Mouse (Mus musculus): Measurements from ENCODE around the gene Krt84. TPM values are rescaled to one million over a fixed set of nuclear protein-coding genes. Genes with fewer than 3 reads are reported as not detected.

Krt84 gene
- polyA plus RNA-seq (2011; ENCODE audit: insufficient read depth, insufficient read length, low replicate concordance, missing spikeins) = not detected in 2 replicates

- Histone ChIP-seq H3K27ac (ENCODE audit: control insufficient read depth, insufficient read depth, low read depth, low read length, poor library complexity) (no peak within 1 kb of the TSS), H3K4me3 (replicated peaks; ENCODE audit: control insufficient read depth, low read depth, low read length) (no peak within 1 kb of the TSS), H3K4me1 (ENCODE audit: control insufficient read depth, insufficient read depth, low read length) (no peaks in the 10 kb centered on the region)
- TF ChIP-seq CTCF (IDR thresholded peaks at IDR 0.05; ENCODE audit: control insufficient read depth, insufficient read depth, low read length) (no peak), POLR2A (IDR thresholded peaks at IDR 0.05; ENCODE audit: borderline replicate concordance, control insufficient read depth, low read depth, low read length) (no peak)
- WGBS = 74% methylated on average over 7 of the region's 7 CpGs
These were observed at the start of gene Krt84 for GRCm38 (mm10) chr15:101532720-101533119. Gene Krt84, minus strand, starts transcription at chr15:101532820.

GRCm38 (mm10) chr15:101581701-101582100 is 49.1 kb upstream of the Krt84 start:
- no peaks in the 10 kb centered on the region for H3K4me1 ChIP-seq (ENCODE audit: control insufficient read depth, insufficient read depth, low read length)
- 69% methylated on average over 3 of the region's 3 CpGs for WGBS
- no peak overlapping the region for H3K27ac ChIP-seq (ENCODE audit: control insufficient read depth, insufficient read depth, low read depth, low read length, poor library complexity)
- TF ChIP-seq POLR2A (IDR thresholded peaks at IDR 0.05; ENCODE audit: borderline replicate concordance, control insufficient read depth, low read depth, low read length) (no peak), CTCF (IDR thresholded peaks at IDR 0.05; ENCODE audit: control insufficient read depth, insufficient read depth, low read length) (no peak)
- H3K4me3 ChIP-seq (replicated peaks; ENCODE audit: control insufficient read depth, low read depth, low read length) = no peak overlapping the region

- Histone ChIP-seq H3K27ac (ENCODE audit: control insufficient read depth, insufficient read depth, low read depth, low read length, poor library complexity) (no peak overlapping the region), H3K4me1 (ENCODE audit: control insufficient read depth, insufficient read depth, low read length) (no peaks in the 10 kb centered on the region), H3K4me3 (replicated peaks; ENCODE audit: control insufficient read depth, low read depth, low read length) (no peak overlapping the region)
- WGBS = 63% methylated on average over 5 of the region's 5 CpGs
- no peak for TF ChIP-seq CTCF (IDR thresholded peaks at IDR 0.05; ENCODE audit: control insufficient read depth, insufficient read depth, low read length)
- TF ChIP-seq POLR2A (IDR thresholded peaks at IDR 0.05; ENCODE audit: borderline replicate concordance, control insufficient read depth, low read depth, low read length) = no peak
These were observed 42.9 kb upstream of the Krt84 start for GRCm38 (mm10) chr15:101575506-101575905.

GRCm38 (mm10) chr15:101573796-101574345 is 41.3 kb upstream of the Krt84 start, which contains the start of gene Krt75:
Gene Krt75, minus strand, starts transcription at chr15:101573904.
- 68% methylated on average over 15 of the region's 15 CpGs for WGBS
- TF ChIP-seq CTCF (IDR thresholded peaks at IDR 0.05; ENCODE audit: control insufficient read depth, insufficient read depth, low read length) = no peak
- TF ChIP-seq POLR2A (IDR thresholded peaks at IDR 0.05; ENCODE audit: borderline replicate concordance, control insufficient read depth, low read depth, low read length) = no peak

GRCm38 (mm10) chr15:101567780-101568179 is 35.2 kb upstream of the Krt84 start:
- Histone ChIP-seq H3K27ac (ENCODE audit: control insufficient read depth, insufficient read depth, low read depth, low read length, poor library complexity) (no peak overlapping the region), H3K4me3 (replicated peaks; ENCODE audit: control insufficient read depth, low read depth, low read length) (no peak overlapping the region), H3K4me1 (ENCODE audit: control insufficient read depth, insufficient read depth, low read length) (no peaks in the 10 kb centered on the region; the same call in 1 of the 2 replicates)
- WGBS = 42% methylated on average over 7 of the region's 7 CpGs
- TF ChIP-seq CTCF (IDR thresholded peaks at IDR 0.05; ENCODE audit: control insufficient read depth, insufficient read depth, low read length) (peak; percentile 54; the same call in 1 of the 2 replicates), POLR2A (IDR thresholded peaks at IDR 0.05; ENCODE audit: borderline replicate concordance, control insufficient read depth, low read depth, low read length) (no peak)

More at GRCm38 (mm10) chr15:101573796-101574345, 41.3 kb upstream of the Krt84 start, which contains the start of gene Krt75:
- Histone ChIP-seq H3K27ac (ENCODE audit: control insufficient read depth, insufficient read depth, low read depth, low read length, poor library complexity) (no peak within 1 kb of the TSS), H3K4me1 (ENCODE audit: control insufficient read depth, insufficient read depth, low read length) (no peaks in the 10 kb centered on the region; the same call in 1 of the 2 replicates), H3K4me3 (replicated peaks; ENCODE audit: control insufficient read depth, low read depth, low read length) (no peak within 1 kb of the TSS)

GRCm38 (mm10) chr15:101562850-101563249 is 30.2 kb upstream of the Krt84 start, which contains the start of gene Krt90:
Gene Krt90, minus strand, starts transcription at chr15:101562950.
- Histone ChIP-seq H3K27ac (ENCODE audit: control insufficient read depth, insufficient read depth, low read depth, low read length, poor library complexity) (no peak within 1 kb of the TSS), H3K4me1 (ENCODE audit: control insufficient read depth, insufficient read depth, low read length) (no peaks in the 10 kb centered on the region), H3K4me3 (replicated peaks; ENCODE audit: control insufficient read depth, low read depth, low read length) (no peak within 1 kb of the TSS)
- 52% methylated on average over 5 of the region's 5 CpGs for WGBS
- TF ChIP-seq CTCF (IDR thresholded peaks at IDR 0.05; ENCODE audit: control insufficient read depth, insufficient read depth, low read length) (no peak), POLR2A (IDR thresholded peaks at IDR 0.05; ENCODE audit: borderline replicate concordance, control insufficient read depth, low read depth, low read length) (no peak)

- Histone ChIP-seq H3K27ac (ENCODE audit: control insufficient read depth, insufficient read depth, low read depth, low read length, poor library complexity) (no peak overlapping the region), H3K4me1 (ENCODE audit: control insufficient read depth, insufficient read depth, low read length) (no peaks in the 10 kb centered on the region), H3K4me3 (replicated peaks; ENCODE audit: control insufficient read depth, low read depth, low read length) (no peak overlapping the region)
- TF ChIP-seq POLR2A (IDR thresholded peaks at IDR 0.05; ENCODE audit: borderline replicate concordance, control insufficient read depth, low read depth, low read length) = no peak
- WGBS = 18% methylated on average over 7 of the region's 7 CpGs
These were observed 25.5 kb upstream of the Krt84 start for GRCm38 (mm10) chr15:101558034-101558646.

- TF ChIP-seq POLR2A (IDR thresholded peaks at IDR 0.05; ENCODE audit: borderline replicate concordance, control insufficient read depth, low read depth, low read length) (no peak), CTCF (IDR thresholded peaks at IDR 0.05; ENCODE audit: control insufficient read depth, insufficient read depth, low read length) (no peak)
- no peak overlapping the region for H3K27ac ChIP-seq (ENCODE audit: control insufficient read depth, insufficient read depth, low read depth, low read length, poor library complexity)
- WGBS = under 1% methylated on average over 11 of the region's 11 CpGs
These were observed 20.5 kb upstream of the Krt84 start for GRCm38 (mm10) chr15:101553169-101553568.

More at GRCm38 (mm10) chr15:101553169-101553568, 20.5 kb upstream of the Krt84 start:
- H3K4me1 ChIP-seq (ENCODE audit: control insufficient read depth, insufficient read depth, low read length) = no peaks in the 10 kb centered on the region
- no peak overlapping the region for H3K4me3 ChIP-seq (replicated peaks; ENCODE audit: control insufficient read depth, low read depth, low read length)
